Mouse (Mus musculus) spleen, adult 2 months (tissue): ENCODE results near the gene Zbtb49. TPM values are rescaled to one million over a fixed set of nuclear protein-coding genes. Genes with fewer than 3 reads are reported as not detected.

ENCODE experiments used
- DNase-seq, 2 experiments: peaks; one replicate each; pipeline versions ENCODE4 v3.0.0 to v3.0.0-alpha.2; 2012 to 2021; ENCODE audit warnings: low spot score in 2 of 2, low read depth in 1 of 2
- H3K27ac ChIP-seq: fragments of 200-500 bp; 2 replicates; pipeline ENCODE4 v1.5.1; 2012; ENCODE audit warnings: low read length, inconsistent platforms; ENCODE audit not compliant: insufficient read depth
- H3K27me3 ChIP-seq: fragments of 200-500 bp; 2 replicates; pipeline ENCODE4 v1.6.1; 2012; ENCODE audit warnings: mild to moderate bottlenecking, moderate library complexity, low read length, inconsistent platforms; ENCODE audit not compliant: control insufficient read depth, insufficient read depth
- H3K36me3 ChIP-seq: fragments of 200-500 bp; 2 replicates; pipeline ENCODE4 v1.6.1; 2012; ENCODE audit warnings: mild to moderate bottlenecking, low read length, inconsistent platforms; ENCODE audit not compliant: control insufficient read depth, insufficient read depth
- H3K4me1 ChIP-seq: fragments of 200-500 bp; 2 replicates; pipeline ENCODE4 v1.6.1; 2011; ENCODE audit warnings: inconsistent platforms; ENCODE audit not compliant: control insufficient read depth, insufficient read depth, insufficient read length
- H3K4me3 ChIP-seq: fragments of 200-500 bp; 2 replicates; pipeline ENCODE4 v1.5.1; 2011; ENCODE audit warnings: mild to moderate bottlenecking, inconsistent platforms; ENCODE audit not compliant: insufficient read depth, insufficient read length; ENCODE audit errors: extremely low read depth
- CTCF ChIP-seq: fragments of 200-500 bp; IDR thresholded peaks from 2 replicates; pipeline ENCODE4 v1.5.1; 2011; ENCODE audit warnings: mild to moderate bottlenecking, inconsistent platforms; ENCODE audit not compliant: insufficient read depth, insufficient read length, insufficient replicate concordance; ENCODE audit errors: extremely low read depth
- POLR2A ChIP-seq: fragments of 200-500 bp; IDR thresholded peaks from 2 replicates; pipeline ENCODE4 v1.6.1; 2011; ENCODE audit warnings: low read depth, low read length, inconsistent platforms
- WGBS: fragments of 180-500 bp; shearing (Covaris S2); methylation state at CpG from one replicate; pipeline ENCODE4 v1.1.7; 2018; 5-methylcytosine and 5-hydroxymethylcytosine counted together
- polyA plus RNA-seq: library from polyadenylated mRNA; depleted of rRNA; stranded (reverse); fragments of >200 nt; gene quantifications from 2 replicates; pipeline ENCODE4 v1.2.3, GENCODE M21; 2012

Gene Zbtb49
- polyA plus RNA-seq, 1 experiment = 17.2 TPM

GRCm38 (mm10) chr5:38196821-38197481, 23.3 kb downstream of the Zbtb49 start:
- TF ChIP-seq CTCF = no peak
- TF ChIP-seq POLR2A = no peak
- Histone ChIP-seq H3K27me3 (no peaks in the 10 kb centered on the region), H3K4me3 (no peak overlapping the region), H3K36me3 (peaks cover 14% of the 10 kb centered on the region), H3K27ac (no peak overlapping the region), H3K4me1 (no peaks in the 10 kb centered on the region)
- no peak for DNase-seq
- 88% methylated on average over 5 of the region's 5 CpGs for WGBS

GRCm38 (mm10) chr5:38195941-38196340, 24.3 kb downstream of the Zbtb49 start:
- H3K27ac ChIP-seq = no peak overlapping the region
- H3K4me3 ChIP-seq = no peak overlapping the region
- H3K36me3 ChIP-seq = peaks cover 7% of the 10 kb centered on the region
- no peak for DNase-seq
- H3K27me3 ChIP-seq = no peaks in the 10 kb centered on the region
- H3K4me1 ChIP-seq = no peaks in the 10 kb centered on the region
- TF ChIP-seq POLR2A (no peak), CTCF (no peak)

- TF ChIP-seq POLR2A (no peak), CTCF (no peak)
- no peaks in the 10 kb centered on the region for H3K4me1 ChIP-seq
- no peak overlapping the region for H3K27ac ChIP-seq
- DNase-seq = no peak
- no peak overlapping the region for H3K4me3 ChIP-seq
- no peaks in the 10 kb centered on the region; the same call in 1 of the 2 replicates for H3K36me3 ChIP-seq
- H3K27me3 ChIP-seq = no peaks in the 10 kb centered on the region
- WGBS = 71% methylated on average over 2 of the region's 2 CpGs
These were observed 25.3 kb downstream of the Zbtb49 start for GRCm38 (mm10) chr5:38194946-38195345.

- TF ChIP-seq POLR2A (no peak), CTCF (no peak)
- no peaks in the 10 kb centered on the region for H3K36me3 ChIP-seq
- no peaks in the 10 kb centered on the region for H3K27me3 ChIP-seq
- no peak for DNase-seq
- H3K4me3 ChIP-seq = no peak overlapping the region
- H3K27ac ChIP-seq = no peak overlapping the region
- WGBS = 85% methylated on average over 3 of the region's 3 CpGs
- no peaks in the 10 kb centered on the region for H3K4me1 ChIP-seq
These were observed 29.4 kb downstream of the Zbtb49 start for GRCm38 (mm10) chr5:38190907-38191306.

GRCm38 (mm10) chr5:38187006-38187405, 33.3 kb downstream of the Zbtb49 start:
- 77% methylated on average over 2 of the region's 2 CpGs for WGBS
- Histone ChIP-seq H3K4me1 (no peaks in the 10 kb centered on the region), H3K27me3 (no peaks in the 10 kb centered on the region), H3K27ac (no peak overlapping the region), H3K4me3 (no peak overlapping the region), H3K36me3 (no peaks in the 10 kb centered on the region)
- no peak for DNase-seq
- TF ChIP-seq POLR2A = no peak
- no peak for TF ChIP-seq CTCF

GRCm38 (mm10) chr5:38184688-38185285, 35.5 kb downstream of the Zbtb49 start:
- no peaks in the 10 kb centered on the region for H3K4me1 ChIP-seq
- WGBS = 83% methylated on average over 6 of the region's 6 CpGs
- TF ChIP-seq POLR2A (no peak), CTCF (no peak)
- no peaks in the 10 kb centered on the region for H3K36me3 ChIP-seq
- H3K27me3 ChIP-seq = no peaks in the 10 kb centered on the region
- DNase-seq = no peak
- H3K4me3 ChIP-seq = no peak overlapping the region
- H3K27ac ChIP-seq = no peak overlapping the region

GRCm38 (mm10) chr5:38174256-38174912, 45.9 kb downstream of the Zbtb49 start:
- H3K27ac ChIP-seq = no peak overlapping the region
- H3K27me3 ChIP-seq = no peaks in the 10 kb centered on the region
- WGBS = 84% methylated on average over 16 of the region's 16 CpGs
- TF ChIP-seq POLR2A (no peak), CTCF (no peak)
- H3K4me3 ChIP-seq = no peak overlapping the region
- H3K4me1 ChIP-seq = no peaks in the 10 kb centered on the region
- no peak for DNase-seq
- no peaks in the 10 kb centered on the region for H3K36me3 ChIP-seq
